Mouse (Mus musculus): ENCODE measurements at regions not wholly inside any gene's neighbourhood (a gene's known extent, or its start where the extent isn't known, plus 50 kb on each side); places are given as distances from the start of the nearest gene placed in this dataset.

GRCm38 (mm10) chr15:47386881-47387399 is 6497.8 kb upstream of the Gm7489 start:
- Histone ChIP-seq H3K4me1 (no peaks in the 10 kb centered on the region), H3K9ac (no peak overlapping the region), H3K27me3 (no peaks in the 10 kb centered on the region), H3K27ac (no peak overlapping the region), H3K9me3 (replicated peaks) (0 out of 2 replicates have a peak, but pooled peaks cover 2% of the 10 kb centered on the region), H3K4me3 (no peak overlapping the region), H3K36me3 (no peaks in the 10 kb centered on the region), H3K4me2 (replicated peaks) (no peak overlapping the region)
- peak; percentile 72; the same call in 1 of the 2 replicates for ATAC-seq (ENCODE audit: low FRiP score)
- 16% methylated on average over 2 of the region's 2 CpGs for WGBS

All from hindbrain, embryonic 12.5 days (tissue).